Mouse (Mus musculus): ENCODE data around the gene Gatc. TPM values are rescaled to one million over a fixed set of nuclear protein-coding genes. Genes with fewer than 3 reads are reported as not detected.

Gatc gene
- total and polyA plus RNA-seq, 3 experiments = 6.2 to 34.0 (median 14.4) TPM

DNA sequence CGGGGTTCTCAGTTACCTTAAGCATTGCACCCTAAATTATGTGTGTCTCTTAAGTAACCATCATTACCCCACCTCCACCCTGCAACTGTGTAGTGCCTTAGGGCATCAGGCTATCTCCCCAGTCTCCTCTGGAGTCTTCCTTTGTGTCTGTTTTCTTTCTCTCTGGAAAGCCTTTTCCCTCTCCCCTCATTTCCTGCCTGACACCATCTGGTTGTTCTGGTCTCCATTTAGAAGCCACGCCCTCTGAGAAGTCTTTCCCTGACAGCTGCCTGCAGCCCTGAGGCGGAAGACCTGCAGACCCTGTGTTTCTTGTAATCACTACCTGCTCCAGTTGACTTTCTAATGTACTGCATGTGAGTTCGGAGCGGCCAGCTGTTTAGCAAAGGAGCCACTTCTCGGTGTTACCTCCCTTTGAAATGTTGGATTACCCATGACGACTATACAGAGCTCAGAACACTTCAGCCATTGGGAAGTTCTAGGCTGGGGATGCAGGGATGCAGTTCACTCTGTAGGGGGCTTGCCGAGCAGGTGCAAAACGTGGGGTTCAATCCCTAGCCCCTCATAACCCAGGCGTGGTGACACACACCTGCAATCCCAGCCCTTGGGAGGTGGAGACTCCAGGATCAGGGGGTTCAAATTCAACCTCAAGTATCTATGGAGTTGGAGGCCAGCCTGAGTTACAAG is 23.2 kb downstream of the Gatc start:
- no peak overlapping the region for H3K4me2 ChIP-seq (ENCODE audit: insufficient read depth, low read depth, poor library complexity, severe bottlenecking)
- no peaks in the 10 kb centered on the region for H3K27me3 ChIP-seq (replicated peaks)
- no peak for DNase-seq (ENCODE audit: extremely low read depth)
- no peak overlapping the region for H3K27ac ChIP-seq (ENCODE audit: insufficient read depth, low read depth)
- TF ChIP-seq ELF1 (IDR thresholded peaks at IDR 0.05; ENCODE audit: low read depth, low read length) (no peak), GABPA (IDR thresholded peaks at IDR 0.05; ENCODE audit: insufficient replicate concordance, low read depth, low read length) (no peak), NELFE (IDR thresholded peaks at IDR 0.05; ENCODE audit: low read depth, low read length) (no peak), NRF1 (IDR thresholded peaks at IDR 0.05; ENCODE audit: low read depth, low read length) (no peak), MXI1 (IDR thresholded peaks at IDR 0.05; ENCODE audit: low read depth, low read length) (no peak), ZC3H11A (IDR thresholded peaks at IDR 0.05; ENCODE audit: low read depth, low read length) (no peak), USF2 (conservative IDR thresholded peaks at IDR 0.05; ENCODE audit: low read depth, low read length) (no peak), ZNF384 (IDR thresholded peaks at IDR 0.05; ENCODE audit: low read depth, low read length) (no peak), MAZ (IDR thresholded peaks at IDR 0.05; ENCODE audit: low read depth, low read length) (no peak), MAFK (IDR thresholded peaks at IDR 0.05; ENCODE audit: insufficient replicate concordance, low read length) (no peak), SIN3A (IDR thresholded peaks at IDR 0.05; ENCODE audit: low read length) (no peak), SMC3 (IDR thresholded peaks at IDR 0.05; ENCODE audit: low read depth, low read length) (no peak)
- no peaks in the 10 kb centered on the region for H3K36me3 ChIP-seq (replicated peaks in 1 of 2; ENCODE audit: control insufficient read depth in 1 of 2, insufficient read depth in 1 of 2, low read length in 1 of 2)
- H3K9ac ChIP-seq (ENCODE audit: insufficient read depth, low read depth) = no peak overlapping the region
- dilution Hi-C loops (cut with MboI; ENCODE audit: extremely low pct_ligation_motif_present, extremely low pct_unique_long_range_greater_than_20kb, low sequenced_read_pairs) = no loop called here
- H3K79me2 ChIP-seq (replicated peaks; ENCODE audit: control insufficient read depth, extremely low read depth, insufficient read depth, poor library complexity, severe bottlenecking) = no peaks in the 10 kb centered on the region
- H3K9me3 ChIP-seq (replicated peaks; ENCODE audit: low read length) = no peaks in the 10 kb centered on the region
- H3K4me1 ChIP-seq (ENCODE audit: control insufficient read depth in 1 of 2, insufficient read depth in 2 of 2) = peaks cover 2 to 25% of the 10 kb centered on the region in 2 experiments; a peak in 3 of 4 replicates
- in situ Hi-C loops (cut with MboI; ENCODE audit: low pct_ligation_motif_present, low pct_unique_long_range_greater_than_20kb, low sequenced_read_pairs) = no loop called here
- H3K4me3 ChIP-seq (replicated peaks in 1 of 3; ENCODE audit: low read depth in 2 of 3, low read length in 2 of 3, poor library complexity in 1 of 3) = no peak overlapping the region

DNA sequence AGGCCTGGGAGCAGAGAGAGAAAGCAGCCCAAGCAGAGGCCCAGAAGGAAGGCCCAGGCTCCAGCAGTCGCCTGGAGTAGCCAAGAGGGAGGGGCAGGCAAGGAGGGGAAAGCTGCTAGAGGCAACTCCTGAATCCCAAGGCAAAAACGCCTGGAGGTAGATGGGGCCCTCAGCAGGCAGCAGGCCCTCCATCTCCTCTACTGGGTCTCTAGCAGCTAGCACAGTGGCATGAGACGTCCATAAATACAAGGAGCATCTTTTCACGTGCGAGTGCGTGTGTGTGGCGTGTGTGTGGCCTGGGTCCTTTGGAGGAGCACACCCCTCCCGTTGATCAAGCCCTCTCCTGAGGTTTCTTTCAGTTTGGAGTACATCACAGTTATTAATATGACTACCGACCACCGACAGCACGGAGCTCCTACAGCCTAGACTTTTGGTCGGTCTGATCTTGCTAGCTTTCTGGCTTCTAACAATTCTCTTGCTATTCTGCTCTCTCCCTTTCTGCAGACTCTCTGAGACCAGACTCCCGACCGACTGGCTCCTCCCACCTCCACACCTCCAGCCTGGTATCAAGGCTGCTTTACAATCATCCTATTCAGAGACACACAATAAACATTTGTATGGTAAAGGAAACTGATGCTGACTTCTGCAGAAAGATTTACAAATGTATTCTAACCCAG is 23.9 kb downstream of the Gatc start:
- peaks cover 2 to 25% of the 10 kb centered on the region in 2 experiments; a peak in 3 of 4 replicates for H3K4me1 ChIP-seq (ENCODE audit: control insufficient read depth in 1 of 2, insufficient read depth in 2 of 2)

More for the DNA sequence above, 23.9 kb downstream of the Gatc start:
- H3K4me2 ChIP-seq (ENCODE audit: insufficient read depth, low read depth, poor library complexity, severe bottlenecking) = no peak overlapping the region
- no peaks in the 10 kb centered on the region for H3K36me3 ChIP-seq (replicated peaks in 1 of 2; ENCODE audit: control insufficient read depth in 1 of 2, insufficient read depth in 1 of 2, low read length in 1 of 2)
- no peak overlapping the region for H3K4me3 ChIP-seq (replicated peaks in 1 of 3; ENCODE audit: low read depth in 2 of 3, low read length in 2 of 3, poor library complexity in 1 of 3)
- no peak for DNase-seq (ENCODE audit: extremely low read depth)
- TF ChIP-seq CTCF (conservative IDR thresholded peaks at IDR 0.05 in 1 of 2, IDR thresholded peaks at IDR 0.05 in 1 of 2; ENCODE audit: low read depth in 2 of 2, low read length in 2 of 2) (no peak), TCF12 (IDR thresholded peaks at IDR 0.05; ENCODE audit: low read depth, low read length) (no peak), SMC3 (IDR thresholded peaks at IDR 0.05; ENCODE audit: low read depth, low read length) (no peak), E2F4 (IDR thresholded peaks at IDR 0.05; ENCODE audit: insufficient replicate concordance, low read depth, low read length) (no peak), GABPA (IDR thresholded peaks at IDR 0.05; ENCODE audit: insufficient replicate concordance, low read depth, low read length) (no peak), MAX (IDR thresholded peaks at IDR 0.05; ENCODE audit: low read length) (no peak), NELFE (IDR thresholded peaks at IDR 0.05; ENCODE audit: low read depth, low read length) (no peak), ZC3H11A (IDR thresholded peaks at IDR 0.05; ENCODE audit: low read depth, low read length) (no peak), BHLHE40 (IDR thresholded peaks at IDR 0.05; ENCODE audit: low read depth, low read length) (no peak), JUND (conservative IDR thresholded peaks at IDR 0.05; ENCODE audit: low read depth, low read length) (no peak), TBP (conservative IDR thresholded peaks at IDR 0.05; ENCODE audit: low read depth, low read length) (no peak), MAFK (IDR thresholded peaks at IDR 0.05; ENCODE audit: insufficient replicate concordance, low read length) (no peak), UBTF (IDR thresholded peaks at IDR 0.05; ENCODE audit: low read depth, low read length) (no peak), JUN (IDR thresholded peaks at IDR 0.05; ENCODE audit: insufficient read depth, low read depth, low read length) (no peak), ZMIZ1 (IDR thresholded peaks at IDR 0.05; ENCODE audit: low read depth, low read length) (no peak), ZNF384 (IDR thresholded peaks at IDR 0.05; ENCODE audit: low read depth, low read length) (no peak), ZKSCAN1 (IDR thresholded peaks at IDR 0.05; ENCODE audit: borderline replicate concordance, low read depth, low read length) (no peak), ELF1 (IDR thresholded peaks at IDR 0.05; ENCODE audit: low read depth, low read length) (no peak), MXI1 (IDR thresholded peaks at IDR 0.05; ENCODE audit: low read depth, low read length) (no peak), POLR2AphosphoS2 (IDR thresholded peaks at IDR 0.05; ENCODE audit: low read depth, low read length) (no peak)
- H3K9ac ChIP-seq (ENCODE audit: insufficient read depth, low read depth) = no peak overlapping the region
- H3K27ac ChIP-seq (ENCODE audit: insufficient read depth, low read depth) = no peak overlapping the region
- no peaks in the 10 kb centered on the region for H3K9me3 ChIP-seq (replicated peaks; ENCODE audit: low read length)
- dilution Hi-C loops (cut with MboI; ENCODE audit: extremely low pct_ligation_motif_present, extremely low pct_unique_long_range_greater_than_20kb, low sequenced_read_pairs) (no loop called here), in situ Hi-C loops (cut with MboI; ENCODE audit: low pct_ligation_motif_present, low pct_unique_long_range_greater_than_20kb, low sequenced_read_pairs) (no loop called here)
- H3K27me3 ChIP-seq (replicated peaks) = no peaks in the 10 kb centered on the region
- no peaks in the 10 kb centered on the region for H3K79me2 ChIP-seq (replicated peaks; ENCODE audit: control insufficient read depth, extremely low read depth, insufficient read depth, poor library complexity, severe bottlenecking)

All from CH12.LX (cell line).